Mouse (Mus musculus): ENCODE results near the gene Mov10l1. TPM values are rescaled to one million over a fixed set of nuclear protein-coding genes. Genes with fewer than 3 reads are reported as not detected.
A peak's percentile ranks its signal among the peaks of the same experiment; 100 is the strongest.

The Mov10l1 gene
- polyA plus RNA-seq, 1 experiment from 2014 or later = 0.05 TPM

- Histone ChIP-seq H3K9me3 (replicated peaks) (no peaks in the 10 kb centered on the region), H3K4me1 (no peaks in the 10 kb centered on the region), H3K9ac (no peak overlapping the region), H3K4me2 (no peak overlapping the region), H3K27me3 (no peaks in the 10 kb centered on the region), H3K4me3 (replicated peaks) (no peak overlapping the region), H3K27ac (no peak overlapping the region), H3K36me3 (no peaks in the 10 kb centered on the region)
- WGBS = 79% methylated on average over 7 of the region's 7 CpGs
- no peak for ATAC-seq (replicated peaks; ENCODE audit: low FRiP score)
Measured at GRCm38 (mm10) chr15:89020492-89020891, 37.8 kb downstream of the Mov10l1 start.

GRCm38 (mm10) chr15:89044381-89044780, 61.7 kb downstream of the Mov10l1 start:
- H3K4me1 ChIP-seq = no peaks in the 10 kb centered on the region
- no peak overlapping the region for H3K27ac ChIP-seq
- no peaks in the 10 kb centered on the region for H3K27me3 ChIP-seq
- H3K36me3 ChIP-seq = no peaks in the 10 kb centered on the region
- H3K9ac ChIP-seq = no peak overlapping the region
- no peak for ATAC-seq (replicated peaks; ENCODE audit: low FRiP score)
- WGBS = 74% methylated on average over 5 of the region's 5 CpGs
- no peak overlapping the region for H3K4me2 ChIP-seq
- peaks cover 8% of the 10 kb centered on the region; the same call in 1 of the 2 replicates for H3K9me3 ChIP-seq (replicated peaks)
- no peak overlapping the region for H3K4me3 ChIP-seq (replicated peaks)

DNA sequence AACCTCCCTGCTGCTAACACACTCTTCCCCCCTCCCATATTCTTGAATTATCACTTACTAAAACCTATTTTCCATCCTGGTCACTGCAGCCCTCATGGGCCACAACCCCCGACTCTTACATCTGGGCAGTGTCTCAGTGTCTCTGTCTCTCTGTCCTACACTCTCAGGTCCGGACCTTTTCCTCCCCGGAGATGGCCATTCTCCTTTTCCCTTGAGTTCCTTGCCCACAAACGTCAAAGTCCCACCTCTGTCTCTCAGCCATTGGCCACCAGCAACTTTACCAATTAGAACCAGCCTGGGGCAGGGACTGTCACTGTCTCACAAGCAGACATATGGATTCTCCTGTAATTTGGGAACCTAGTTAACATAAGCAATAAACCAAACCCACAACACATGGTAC, 63.6 kb downstream of the Mov10l1 start:
- Histone ChIP-seq H3K36me3 (no peaks in the 10 kb centered on the region), H3K27ac (no peak overlapping the region), H3K4me2 (no peak overlapping the region), H3K9me3 (replicated peaks) (peaks cover 8% of the 10 kb centered on the region; the same call in 1 of the 2 replicates), H3K27me3 (no peaks in the 10 kb centered on the region), H3K4me3 (replicated peaks) (no peak overlapping the region), H3K4me1 (no peaks in the 10 kb centered on the region), H3K9ac (no peak overlapping the region)
- WGBS = 74% methylated on average over 4 of the region's 4 CpGs
- ATAC-seq (replicated peaks; ENCODE audit: low FRiP score) = no peak

DNA sequence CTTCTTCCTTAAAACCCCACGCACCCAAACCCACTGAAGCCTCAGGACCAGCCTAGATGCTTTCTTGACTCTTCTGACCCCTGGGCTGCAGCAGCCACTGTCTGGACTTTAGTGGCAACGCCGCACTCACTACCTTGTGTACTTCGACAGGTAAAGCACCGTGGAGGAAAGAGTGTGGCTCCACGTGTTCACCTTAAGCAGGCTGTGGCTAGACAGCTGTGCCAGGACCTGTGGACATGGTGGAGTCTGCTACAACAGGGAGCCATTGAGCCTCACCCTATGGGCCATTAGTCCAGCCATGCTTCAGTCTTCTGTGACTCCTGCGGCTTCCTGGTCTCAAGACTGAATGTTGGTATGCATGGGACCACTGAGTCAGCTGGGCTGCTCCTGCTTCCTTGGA, 72.0 kb downstream of the Mov10l1 start:
- Histone ChIP-seq H3K9me3 (replicated peaks) (no peaks in the 10 kb centered on the region), H3K4me2 (no peak overlapping the region), H3K27ac (no peak overlapping the region), H3K4me1 (peaks cover 7% of the 10 kb centered on the region; the same call in 1 of the 2 replicates), H3K4me3 (replicated peaks) (no peak overlapping the region), H3K9ac (no peak overlapping the region), H3K27me3 (peaks cover 42% of the 10 kb centered on the region), H3K36me3 (no peaks in the 10 kb centered on the region)
- WGBS = 84% methylated on average over 7 of the region's 7 CpGs
- no peak for ATAC-seq (replicated peaks; ENCODE audit: low FRiP score)

DNA sequence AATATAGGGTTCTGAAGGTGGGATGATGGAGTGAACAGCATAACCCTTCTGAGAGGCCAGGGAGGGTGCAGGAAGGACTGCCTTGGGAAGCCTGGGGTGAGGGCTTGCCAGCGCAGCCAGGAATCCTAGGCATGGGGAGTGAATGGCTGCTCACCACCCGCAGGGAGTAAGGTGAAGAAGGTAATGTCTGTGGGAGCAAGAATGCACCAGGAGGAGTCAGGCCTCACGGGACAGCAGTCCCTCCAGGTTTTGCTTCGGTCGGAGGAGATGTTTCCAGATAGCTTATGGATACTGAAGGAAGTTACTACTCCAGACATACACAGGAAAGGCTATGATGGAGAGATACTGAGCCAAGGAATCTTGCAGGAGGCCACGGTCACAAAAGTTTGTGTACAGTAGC, 76.0 kb downstream of the Mov10l1 start:
- H3K27ac ChIP-seq = no peak overlapping the region
- ATAC-seq (replicated peaks; ENCODE audit: low FRiP score) = no peak
- H3K36me3 ChIP-seq = no peaks in the 10 kb centered on the region
- H3K27me3 ChIP-seq = peaks cover 80% of the 10 kb centered on the region
- peak overlapping the region; percentile 97 for H3K4me2 ChIP-seq
- peak overlapping the region; percentile 63 for H3K4me3 ChIP-seq (replicated peaks)
- H3K9me3 ChIP-seq (replicated peaks) = no peaks in the 10 kb centered on the region
- H3K9ac ChIP-seq = no peak overlapping the region
- peaks cover 13% of the 10 kb centered on the region; the same call in 1 of the 2 replicates for H3K4me1 ChIP-seq
- WGBS = 20% methylated on average over 6 of the region's 6 CpGs

DNA sequence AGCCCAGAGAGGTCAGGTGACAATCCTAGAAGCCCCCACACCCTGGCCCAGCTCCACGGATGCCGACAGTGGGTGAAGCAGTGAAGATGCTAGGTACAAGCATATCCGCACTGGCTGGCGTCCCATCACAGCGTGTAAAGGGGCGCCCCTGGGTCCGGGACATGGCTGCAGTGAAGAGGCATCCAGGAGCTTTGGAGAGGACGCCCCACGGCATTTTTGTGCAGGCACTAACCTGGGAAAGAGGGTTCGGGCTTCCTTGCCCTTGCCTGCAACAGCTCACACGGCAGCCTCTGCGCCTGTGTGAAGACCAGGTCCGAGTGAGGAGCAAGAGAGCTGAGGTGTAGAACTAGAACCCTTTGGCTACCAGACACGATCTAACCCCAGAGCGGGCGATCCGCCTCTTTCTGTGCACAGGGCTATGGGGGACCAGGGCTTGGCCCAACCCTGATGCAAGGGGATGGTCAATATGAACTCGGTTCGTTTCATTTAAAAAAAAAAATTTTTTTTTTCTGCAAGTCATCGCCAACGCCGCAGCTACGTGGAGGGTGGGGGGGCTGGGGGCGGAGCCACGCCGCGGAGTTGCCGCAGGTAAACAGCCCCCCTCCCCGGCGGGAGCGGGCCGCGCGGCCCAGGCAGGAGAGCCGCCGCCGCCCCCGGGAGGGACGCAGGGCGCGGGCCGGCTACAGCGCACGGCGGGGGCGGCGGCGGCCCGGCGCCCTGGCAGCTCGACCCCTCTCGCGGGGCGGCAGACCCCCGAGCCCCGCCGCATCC, 76.6 kb downstream of the Mov10l1 start, which contains the start of gene Panx2:
Gene Panx2 (plus strand): TSS at position 574 of the 771 bp plus-strand sequence.
- WGBS = 1% methylated on average over 38 of the region's 57 CpGs
- Histone ChIP-seq H3K27me3 (peaks cover 80% of the 10 kb centered on the region), H3K4me1 (peaks cover 13% of the 10 kb centered on the region; the same call in 1 of the 2 replicates), H3K27ac (no peak within 1 kb of the TSS), H3K9me3 (replicated peaks) (no peaks in the 10 kb centered on the region), H3K9ac (peak within 1 kb of the TSS; percentile 50), H3K4me3 (replicated peaks) (peak within 1 kb of the TSS; percentile 63), H3K4me2 (peak within 1 kb of the TSS; percentile 97), H3K36me3 (no peaks in the 10 kb centered on the region)
- 0 out of 2 replicates have a peak, but pooled peaks have one; percentile 35 for ATAC-seq (replicated peaks; ENCODE audit: low FRiP score)

- Histone ChIP-seq H3K9me3 (replicated peaks) (no peaks in the 10 kb centered on the region), H3K4me3 (replicated peaks) (peak overlapping the region; percentile 63), H3K4me2 (peak overlapping the region; percentile 97), H3K9ac (peak overlapping the region; percentile 50), H3K4me1 (peaks cover 13% of the 10 kb centered on the region; the same call in 1 of the 2 replicates), H3K27me3 (peaks cover 84% of the 10 kb centered on the region), H3K27ac (no peak overlapping the region), H3K36me3 (no peaks in the 10 kb centered on the region)
- WGBS = 3% methylated on average over 43 of the region's 48 CpGs
- ATAC-seq (replicated peaks; ENCODE audit: low FRiP score) = peak; percentile 31; the same call in 1 of the 2 replicates
Measured at GRCm38 (mm10) chr15:89060032-89060681, 77.4 kb downstream of the Mov10l1 start.

- no peak for ATAC-seq (replicated peaks; ENCODE audit: low FRiP score)
- Histone ChIP-seq H3K9me3 (replicated peaks) (no peaks in the 10 kb centered on the region), H3K27ac (no peak overlapping the region), H3K9ac (no peak overlapping the region), H3K4me3 (replicated peaks) (no peak overlapping the region), H3K36me3 (no peaks in the 10 kb centered on the region), H3K27me3 (peaks cover 85% of the 10 kb centered on the region), H3K4me2 (peak overlapping the region; percentile 97; the same call in 1 of the 2 replicates), H3K4me1 (peaks cover 13% of the 10 kb centered on the region; the same call in 1 of the 2 replicates)
- 89% methylated on average over 12 of the region's 12 CpGs for WGBS
Measured at GRCm38 (mm10) chr15:89060811-89061460, 78.2 kb downstream of the Mov10l1 start.

DNA sequence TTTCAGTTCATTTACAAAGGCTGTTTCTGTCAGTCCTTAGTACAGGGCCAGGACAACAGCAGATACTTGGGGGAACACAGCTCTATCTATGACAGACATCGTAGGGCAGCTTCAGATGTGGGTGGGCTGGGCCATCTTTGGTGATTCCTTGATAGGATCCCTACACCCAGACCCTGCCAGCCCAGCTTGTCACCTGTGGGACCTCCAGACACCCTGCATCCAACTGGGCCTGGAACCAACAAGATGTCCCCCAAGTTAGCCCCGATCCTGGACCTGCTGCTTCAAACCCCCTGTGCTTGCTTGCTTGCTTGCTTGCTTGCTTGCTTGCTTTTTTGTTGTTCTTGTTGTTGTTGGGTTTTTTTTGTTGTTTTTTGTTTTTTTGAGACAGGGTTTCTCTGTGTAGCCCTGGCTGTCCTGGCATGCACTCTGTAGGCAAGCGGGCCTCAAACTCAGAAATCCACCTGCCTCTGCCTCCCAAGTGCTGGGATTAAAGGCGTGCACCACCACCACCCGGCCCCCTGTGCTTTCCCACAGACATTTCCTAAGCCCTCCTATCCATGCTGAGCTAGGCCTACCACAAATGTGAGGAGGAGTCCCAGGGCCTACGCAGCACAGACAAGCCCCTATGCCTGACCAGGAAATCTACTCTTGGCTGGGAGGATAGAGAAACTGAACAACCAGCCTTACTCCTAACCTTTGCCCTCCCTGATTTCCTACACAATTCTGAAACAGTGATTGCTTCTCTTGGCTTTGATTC, 79.2 kb downstream of the Mov10l1 start:
- Histone ChIP-seq H3K9me3 (replicated peaks) (no peaks in the 10 kb centered on the region), H3K4me1 (peaks cover 13% of the 10 kb centered on the region; the same call in 1 of the 2 replicates), H3K36me3 (no peaks in the 10 kb centered on the region), H3K4me3 (replicated peaks) (no peak overlapping the region), H3K27me3 (peaks cover 85% of the 10 kb centered on the region), H3K4me2 (no peak overlapping the region), H3K27ac (no peak overlapping the region), H3K9ac (no peak overlapping the region)
- ATAC-seq (replicated peaks; ENCODE audit: low FRiP score) = no peak
- 95% methylated on average over 6 of the region's 6 CpGs for WGBS

DNA sequence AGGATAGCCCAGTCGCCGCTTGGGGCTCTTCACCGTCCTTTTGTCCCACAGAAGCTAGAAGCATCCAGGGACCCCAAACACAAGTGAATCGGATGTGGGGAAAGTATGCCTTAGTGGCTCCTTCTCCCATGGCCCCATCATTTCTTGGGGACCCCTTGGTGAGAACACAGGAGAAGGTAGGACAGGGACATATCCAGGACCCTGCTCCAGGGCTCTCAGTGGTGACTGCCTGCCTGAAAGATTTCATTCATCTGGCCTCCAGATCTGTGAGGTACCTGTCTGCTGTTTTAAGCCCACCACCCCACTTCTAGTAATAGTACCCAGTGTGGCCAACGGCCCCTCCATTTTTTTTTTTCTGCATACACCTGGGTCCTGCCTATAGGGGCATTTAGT, 79.8 kb downstream of the Mov10l1 start:
- H3K27me3 ChIP-seq = peaks cover 85% of the 10 kb centered on the region
- H3K4me2 ChIP-seq = no peak overlapping the region
- peaks cover 14% of the 10 kb centered on the region for H3K4me1 ChIP-seq
- H3K27ac ChIP-seq = no peak overlapping the region
- no peaks in the 10 kb centered on the region for H3K36me3 ChIP-seq
- H3K9me3 ChIP-seq (replicated peaks) = no peaks in the 10 kb centered on the region
- no peak for ATAC-seq (replicated peaks; ENCODE audit: low FRiP score)
- no peak overlapping the region for H3K9ac ChIP-seq
- 83% methylated on average over 5 of the region's 5 CpGs for WGBS
- H3K4me3 ChIP-seq (replicated peaks) = no peak overlapping the region

DNA sequence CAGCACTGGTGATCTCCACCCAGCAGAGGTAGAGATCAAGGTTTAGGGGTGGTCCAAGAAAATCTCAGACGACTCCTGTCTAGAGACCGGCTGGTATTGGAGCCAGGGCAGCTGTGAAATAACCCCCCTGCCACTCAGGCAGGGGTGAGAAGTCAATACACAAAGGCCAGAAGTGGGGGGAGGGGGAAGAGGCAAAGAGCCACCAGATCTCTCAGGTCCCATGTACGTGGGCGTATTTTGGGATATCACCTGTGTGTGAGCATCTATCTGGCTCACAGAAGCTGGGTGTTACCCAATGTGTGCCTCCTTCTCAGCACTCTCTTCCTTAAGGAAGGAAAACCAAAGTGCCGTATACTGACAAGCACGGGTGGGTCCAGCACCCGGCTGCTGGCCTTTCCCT, 80.3 kb downstream of the Mov10l1 start:
- Histone ChIP-seq H3K27ac (no peak overlapping the region), H3K9ac (no peak overlapping the region), H3K9me3 (replicated peaks) (no peaks in the 10 kb centered on the region), H3K36me3 (no peaks in the 10 kb centered on the region), H3K4me2 (no peak overlapping the region), H3K27me3 (peaks cover 85% of the 10 kb centered on the region), H3K4me1 (peaks cover 19% of the 10 kb centered on the region), H3K4me3 (replicated peaks) (no peak overlapping the region)
- no peak for ATAC-seq (replicated peaks; ENCODE audit: low FRiP score)
- WGBS = 69% methylated on average over 7 of the region's 7 CpGs
